Mouse (Mus musculus) kidney, adult 2 months (tissue): Measurements from ENCODE around the gene Zfp248.

Experiments used
- CTCF ChIP-seq: fragments of 200-500 bp; conservative IDR thresholded peaks from 2 replicates; pipeline ENCODE4 v1.5.1; 2011; ENCODE audit warnings: low read depth, mild to moderate bottlenecking, control low read depth, low read length, moderate library complexity, mixed read lengths; ENCODE audit not compliant: insufficient read depth, insufficient read length
- POLR2A ChIP-seq: fragments of 200-500 bp; IDR thresholded peaks from one replicate; pipeline ENCODE4 v1.6.1; 2011; ENCODE audit warnings: low read depth, low read length, control low read depth

- TF ChIP-seq CTCF (no peak), POLR2A (no peak)
Observed at GRCm38 (mm10) chr6:118478957-118479708, 23.8 kb upstream of the Zfp248 start, which contains the start of gene Zfp9.
